Mouse (Mus musculus) urinary bladder, adult 2 months (tissue): ENCODE data around the gene Mapk8ip2. TPM values are rescaled to one million over a fixed set of nuclear protein-coding genes. Genes with fewer than 3 reads are reported as not detected.

Source experiments
- DNase-seq: peaks from one replicate; pipeline ENCODE4 v3.0.0; 2022; ENCODE audit warnings: low spot score
- polyA plus RNA-seq: library from polyadenylated mRNA; depleted of rRNA; stranded (reverse); fragments of >200 nt; gene quantifications from 2 replicates; pipeline ENCODE4 v1.2.3, GENCODE M21; 2012; rRNA removed

Mapk8ip2 gene
- polyA plus RNA-seq, 1 experiment: 0.25 TPM

GRCm38 (mm10) chr15:89480584-89480983 lies 26.9 kb downstream of the Mapk8ip2 start:
- no peak for DNase-seq

- DNase-seq: no peak
These were observed 34.5 kb downstream of the Mapk8ip2 start for GRCm38 (mm10) chr15:89488182-89488581.

GRCm38 (mm10) chr15:89488611-89489117 lies 35.0 kb downstream of the Mapk8ip2 start:
- no peak for DNase-seq

- DNase-seq: no peak
These were observed 41.3 kb downstream of the Mapk8ip2 start for GRCm38 (mm10) chr15:89494970-89495369.

DNA sequence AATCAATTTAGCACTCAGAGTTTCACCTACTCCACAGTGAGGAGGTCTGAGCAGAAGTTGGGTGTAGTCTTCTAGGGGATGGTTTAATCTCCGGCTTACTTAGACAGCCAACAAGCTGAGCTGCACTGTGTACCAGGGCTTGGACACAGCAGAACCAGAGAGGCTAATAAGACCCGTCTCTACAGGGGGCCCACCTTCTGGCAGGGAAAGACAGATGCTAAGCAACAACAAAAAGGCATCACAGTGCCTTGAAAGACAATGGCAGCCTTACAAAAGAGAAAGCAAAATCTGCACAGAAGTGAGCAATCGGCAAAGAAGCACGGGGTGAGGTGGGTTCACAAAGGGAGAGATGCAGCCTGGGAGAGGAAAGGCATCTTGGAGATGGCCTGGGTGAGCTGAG lies 42.4 kb downstream of the Mapk8ip2 start:
- DNase-seq: no peak

DNA sequence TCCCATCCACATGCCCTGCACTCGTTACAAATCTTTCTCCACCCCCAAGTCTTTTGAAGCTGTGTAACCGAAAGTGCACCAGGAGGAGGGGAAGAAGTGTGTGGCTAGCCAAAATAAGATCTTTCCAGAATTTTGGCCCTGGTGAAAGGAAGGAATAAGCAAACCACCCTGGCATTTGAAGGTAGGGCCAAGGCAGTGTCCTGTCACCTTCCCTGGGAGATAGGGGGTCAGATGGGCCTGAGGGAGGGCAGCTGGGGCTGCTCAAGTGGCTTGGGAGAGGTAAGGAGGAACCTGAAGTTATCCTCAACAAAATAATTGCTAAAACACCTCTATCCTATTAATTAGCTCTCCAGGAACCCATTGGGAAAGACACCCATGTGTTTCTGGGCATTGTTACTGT lies 43.1 kb downstream of the Mapk8ip2 start:
- no peak for DNase-seq

GRCm38 (mm10) chr15:89497391-89498048 lies 43.8 kb downstream of the Mapk8ip2 start:
- DNase-seq: no peak

DNA sequence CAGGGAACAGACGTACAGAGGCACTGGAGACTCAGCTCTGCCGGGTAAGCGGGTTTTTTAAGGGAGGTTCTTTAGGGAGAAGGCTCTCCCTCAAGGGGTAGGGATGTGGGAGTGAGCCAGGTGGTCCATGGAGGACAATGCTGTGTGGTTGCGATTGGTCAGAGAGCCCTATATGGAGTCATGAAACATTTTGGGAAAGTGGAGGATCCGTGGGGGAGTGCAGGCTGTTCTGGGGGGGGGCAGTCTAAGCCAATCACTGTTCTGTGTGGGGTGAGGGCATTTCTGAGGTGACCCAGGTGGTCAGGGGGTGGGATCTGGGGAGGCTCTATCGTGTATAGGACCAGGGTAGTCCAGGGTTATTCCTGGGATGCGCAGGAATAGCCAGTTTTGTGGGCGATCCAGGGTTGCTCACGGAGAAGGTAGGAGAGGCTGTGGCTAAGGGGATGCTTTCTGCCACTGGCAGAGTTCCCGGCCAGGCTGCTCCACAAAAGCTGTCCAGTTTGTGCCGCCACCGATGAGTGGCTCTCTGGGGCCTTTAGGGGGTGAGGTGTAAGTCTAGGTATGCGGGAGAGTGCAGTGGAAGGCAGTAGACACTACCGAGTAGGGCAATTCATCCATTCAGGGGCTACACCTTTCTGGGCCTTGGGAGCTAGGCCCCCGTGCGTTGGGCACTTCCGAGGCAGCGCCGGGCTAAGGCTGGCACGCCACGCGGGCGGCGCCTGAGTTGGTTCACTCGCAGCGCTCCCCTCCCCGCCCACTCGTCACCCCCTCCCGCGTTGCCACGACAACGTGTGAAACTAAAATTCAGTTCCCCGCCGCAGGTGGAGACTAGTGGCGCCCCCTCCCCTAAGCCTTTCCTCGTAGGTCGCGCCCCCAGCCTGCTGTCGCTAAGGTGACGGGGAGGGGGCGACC lies 44.6 kb downstream of the Mapk8ip2 start:
- no peak for DNase-seq

DNA sequence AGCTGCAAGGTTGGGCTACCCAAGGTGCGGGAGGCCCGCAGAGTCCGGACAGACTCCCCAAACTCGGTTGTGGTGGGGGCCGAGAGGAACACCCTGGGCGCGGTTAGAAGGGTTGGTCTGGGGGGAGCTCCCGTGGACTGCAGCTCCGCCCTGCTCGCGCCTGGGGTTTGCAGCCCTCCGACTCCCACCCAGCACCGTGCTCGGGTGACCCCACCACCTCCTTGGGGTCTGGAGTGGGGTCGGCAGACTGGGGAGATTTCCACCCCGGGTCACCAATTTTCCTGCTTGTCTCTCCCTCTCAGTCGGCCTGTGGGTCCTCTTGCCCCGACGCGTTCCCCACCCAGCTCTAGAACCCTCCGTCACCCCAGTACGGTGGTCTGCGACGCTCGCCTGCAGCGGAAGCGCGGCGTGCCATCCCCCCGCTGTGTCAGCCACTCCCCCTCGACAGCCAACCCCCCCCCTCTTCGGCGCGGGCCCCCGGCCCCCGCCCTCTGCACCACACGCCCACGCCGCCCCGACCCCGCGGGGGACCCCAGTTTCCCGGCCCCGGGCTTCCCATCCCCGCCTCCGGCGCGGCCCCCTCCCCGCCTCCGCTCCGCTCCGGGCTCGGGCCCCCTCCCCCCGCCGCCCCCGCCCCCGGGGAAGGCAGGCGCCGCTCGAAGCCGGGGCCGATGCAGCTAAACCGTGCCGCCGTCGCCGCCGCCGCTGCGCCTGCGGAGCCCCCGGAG lies 45.4 kb downstream of the Mapk8ip2 start, which contains the start of gene Shank3:
Gene Shank3, plus strand, starts transcription at position 663 of the 728 bp plus-strand sequence.
- no peak for DNase-seq

DNA sequence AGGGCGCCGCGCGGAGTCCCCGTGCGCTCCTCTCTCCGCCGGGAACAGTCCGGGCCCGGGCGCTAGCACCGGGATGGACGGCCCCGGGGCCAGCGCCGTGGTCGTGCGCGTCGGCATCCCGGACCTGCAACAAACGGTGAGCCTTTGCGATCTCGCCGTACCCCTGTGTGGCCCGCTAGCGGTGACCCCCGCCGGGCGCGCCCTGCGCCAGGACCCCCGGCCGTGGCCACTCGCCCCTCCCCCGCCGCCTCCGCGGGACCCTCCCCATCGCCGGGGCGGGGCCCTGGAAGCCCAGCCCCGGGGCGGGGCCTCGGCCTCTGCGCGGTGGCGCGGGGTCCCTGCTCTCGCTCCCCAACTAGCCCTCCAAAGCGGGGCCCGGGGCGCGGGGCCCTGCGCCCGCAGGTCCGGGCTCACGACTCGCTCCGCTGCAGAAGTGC lies 46.1 kb downstream of the Mapk8ip2 start:
- DNase-seq: no peak

DNA sequence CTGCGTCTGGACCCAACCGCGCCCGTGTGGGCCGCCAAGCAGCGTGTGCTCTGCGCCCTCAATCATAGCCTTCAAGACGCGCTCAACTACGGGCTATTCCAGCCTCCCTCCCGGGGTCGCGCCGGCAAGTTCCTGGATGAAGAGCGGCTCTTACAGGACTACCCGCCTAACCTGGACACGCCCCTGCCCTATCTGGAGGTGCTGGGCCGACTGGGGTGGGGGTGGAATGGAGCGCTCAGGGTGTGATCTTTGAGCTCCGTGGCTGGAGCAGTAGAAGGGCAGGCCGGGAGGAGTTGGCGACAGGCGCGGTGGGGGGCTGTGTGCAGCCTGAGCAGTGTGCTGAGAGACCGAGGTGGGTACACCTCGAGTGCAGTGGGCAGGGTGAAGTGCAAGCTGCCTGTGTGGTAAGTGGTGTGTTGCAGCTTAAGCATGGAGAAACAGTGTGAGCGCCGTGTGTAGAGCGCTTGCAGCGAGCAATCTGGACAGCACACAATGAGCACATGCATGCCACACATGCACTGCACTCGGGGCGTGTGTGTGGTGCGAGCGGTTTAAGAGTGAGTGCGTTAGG lies 46.6 kb downstream of the Mapk8ip2 start:
- DNase-seq: no peak

DNA sequence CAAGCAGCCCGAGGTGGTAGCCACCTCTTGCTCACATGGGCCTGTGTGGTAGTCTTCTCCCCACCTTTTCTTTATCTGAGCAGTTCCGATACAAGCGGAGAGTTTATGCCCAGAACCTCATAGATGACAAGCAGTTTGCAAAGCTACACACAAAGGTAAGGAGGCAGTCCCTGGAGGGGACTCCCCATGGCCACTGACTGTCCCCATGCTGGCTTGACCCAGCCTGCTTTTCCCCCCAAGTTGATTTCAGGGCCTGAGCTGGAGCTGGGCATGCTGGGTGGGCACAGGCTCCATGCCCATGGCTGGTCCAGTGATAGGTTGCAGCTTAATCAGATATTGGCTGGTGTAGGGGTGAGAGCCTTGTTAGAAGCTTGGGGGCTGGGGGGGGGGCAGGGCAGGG lies 47.6 kb downstream of the Mapk8ip2 start:
- no peak for DNase-seq

- no peak for DNase-seq
These were observed 51.1 kb downstream of the Mapk8ip2 start for GRCm38 (mm10) chr15:89504838-89505237.

- DNase-seq: no peak
These were observed 54.0 kb downstream of the Mapk8ip2 start for GRCm38 (mm10) chr15:89507751-89508150.

GRCm38 (mm10) chr15:89512679-89513078 lies 59.0 kb downstream of the Mapk8ip2 start:
- no peak for DNase-seq

Other genes with a start within 250 kb of the Mapk8ip2 start
- gene Ppp6r2, start 242.4 kb upstream of the Mapk8ip2 start, polyA plus RNA-seq: 29.1 and 41.4 TPM in 2 replicates
- gene Sbf1, start 138.6 kb upstream of the Mapk8ip2 start, polyA plus RNA-seq: 85.7 and 112 TPM in 2 replicates
- not detected in 2 replicates for gene Adm2, start 131.2 kb upstream of the Mapk8ip2 start, polyA plus RNA-seq
- gene Miox, start 119.5 kb upstream of the Mapk8ip2 start, polyA plus RNA-seq: not detected in 2 replicates
- 15.8 and 26.7 TPM in 2 replicates for gene Lmf2, start 98.3 kb upstream of the Mapk8ip2 start, polyA plus RNA-seq
- gene Ncaph2, start 98.2 kb upstream of the Mapk8ip2 start, polyA plus RNA-seq: 95.7 and 112 TPM in 2 replicates
- 18.8 and 23.2 TPM in 2 replicates for gene Sco2, start 80.1 kb upstream of the Mapk8ip2 start, polyA plus RNA-seq
- 1.7 and 1.8 TPM in 2 replicates for gene Tymp, start 76.9 kb upstream of the Mapk8ip2 start, polyA plus RNA-seq
- gene Odf3b, start 74.6 kb upstream of the Mapk8ip2 start, polyA plus RNA-seq: 2.7 and 3.0 TPM in 2 replicates
- gene Klhdc7b, start 69.0 kb upstream of the Mapk8ip2 start, polyA plus RNA-seq: not detected in 2 replicates
- gene Syce3, start 43.4 kb upstream of the Mapk8ip2 start, polyA plus RNA-seq: not detected in 2 replicates
- gene Cpt1b, start 28.1 kb upstream of the Mapk8ip2 start, polyA plus RNA-seq: 2.3 and 2.7 TPM in 2 replicates
- gene C730034F03Rik, start 24.3 kb upstream of the Mapk8ip2 start, polyA plus RNA-seq: 2.0 and 3.7 TPM in 2 replicates
- 0.06 TPM in 2 replicates for gene Gm44502, start 24.2 kb upstream of the Mapk8ip2 start, polyA plus RNA-seq
- 73.2 and 85.8 TPM in 2 replicates for gene Chkb, start 24.0 kb upstream of the Mapk8ip2 start, polyA plus RNA-seq
- gene Arsa, start 23.5 kb downstream of the Mapk8ip2 start, polyA plus RNA-seq: 35.4 TPM in 2 replicates
- 7.1 and 8.8 TPM in 2 replicates for gene Shank3, start 45.7 kb downstream of the Mapk8ip2 start, polyA plus RNA-seq
- 0.63 and 0.71 TPM in 2 replicates for gene Acr, start 114.4 kb downstream of the Mapk8ip2 start, polyA plus RNA-seq
- 22.2 and 26.8 TPM in 2 replicates for gene Rabl2, start 138.0 kb downstream of the Mapk8ip2 start, polyA plus RNA-seq